Mouse (Mus musculus) small intestine, adult 2 months (tissue): Measurements from ENCODE around the gene Ggps1.

ENCODE experiments used
- CTCF ChIP-seq: fragments of 200-500 bp; IDR thresholded peaks from 2 replicates; pipeline ENCODE4 v1.5.1; 2012; ENCODE audit warnings: low read depth, mild to moderate bottlenecking, control low read depth, inconsistent platforms, low read length, moderate library complexity, mixed read lengths; ENCODE audit not compliant: insufficient replicate concordance, insufficient read length; ENCODE audit errors: extremely low read depth
- POLR2A ChIP-seq: fragments of 200-500 bp; IDR thresholded peaks from 2 replicates; pipeline ENCODE4 v1.6.1; 2012; ENCODE audit warnings: low read depth, mild to moderate bottlenecking, control low read depth, inconsistent platforms, low read length, moderate library complexity

GRCm38 (mm10) chr13:14034073-14034348 is 29.3 kb downstream of the Ggps1 start:
- TF ChIP-seq CTCF (no peak), POLR2A (no peak)
